Mouse (Mus musculus) liver, adult 2 months (tissue): ENCODE results near the gene Ppm1k. TPM values are rescaled to one million over a fixed set of nuclear protein-coding genes. Genes with fewer than 3 reads are reported as not detected.
A peak's percentile ranks its signal among the peaks of the same experiment; 100 is the strongest.

Experiments
- DNase-seq: peaks from one replicate; pipeline ENCODE4 v3.0.0-alpha.2; 2011; ENCODE audit warnings: low read depth, low spot score; ENCODE audit errors: extremely low read depth
- H3K27ac ChIP-seq: fragments of 200-500 bp; replicated peaks from 2 replicates; pipeline ENCODE4 v1.5.1; 2012; ENCODE audit warnings: low read depth, mild to moderate bottlenecking, control low read depth, inconsistent platforms, low read length; ENCODE audit not compliant: insufficient read depth
- H3K27me3 ChIP-seq: fragments of 200-500 bp; 2 replicates; pipeline ENCODE4 v1.6.1; 2012; ENCODE audit warnings: mild to moderate bottlenecking, moderate library complexity, low read length, inconsistent platforms; ENCODE audit not compliant: control insufficient read depth, insufficient read depth
- H3K36me3 ChIP-seq: fragments of 200-500 bp; 2 replicates; pipeline ENCODE4 v1.6.1; 2012; ENCODE audit warnings: low read length, inconsistent platforms; ENCODE audit not compliant: control insufficient read depth, insufficient read depth
- H3K4me1 ChIP-seq: fragments of 200-500 bp; 2 replicates; pipeline ENCODE4 v1.6.1; 2011; ENCODE audit warnings: low read length; ENCODE audit not compliant: control insufficient read depth, insufficient read depth
- H3K4me3 ChIP-seq: fragments of 200-500 bp; 2 replicates; pipeline ENCODE4 v1.5.1; 2011; ENCODE audit warnings: low read depth, mild to moderate bottlenecking, control low read depth, low read length, moderate library complexity; ENCODE audit not compliant: insufficient read depth
- H3K79me2 ChIP-seq: fragments of 200-500 bp; 2 replicates; pipeline ENCODE4 v1.6.1; 2012; ENCODE audit warnings: inconsistent platforms, mild to moderate bottlenecking, low read length, moderate library complexity; ENCODE audit not compliant: control insufficient read depth, insufficient read depth
- H3K9ac ChIP-seq: fragments of 200-500 bp; 2 replicates; pipeline ENCODE4 v1.6.1; 2012; ENCODE audit warnings: low read depth, mild to moderate bottlenecking, control low read depth, inconsistent platforms, low read length
- CTCF ChIP-seq: fragments of 200-500 bp; IDR thresholded peaks from 2 replicates; pipeline ENCODE4 v1.5.1; 2011; ENCODE audit warnings: low read depth, low read length, control low read depth
- POLR2A ChIP-seq: fragments of 200-500 bp; IDR thresholded peaks from 2 replicates; pipeline ENCODE4 v1.6.1; 2011; ENCODE audit warnings: low read length, control low read depth; ENCODE audit not compliant: insufficient read depth; ENCODE audit errors: extremely low read depth
- WGBS: fragments of 180-500 bp; shearing (Covaris S2); methylation state at CpG from one replicate; pipeline ENCODE4 v1.1.7; 2018; 5-methylcytosine and 5-hydroxymethylcytosine counted together
- polyA plus RNA-seq: library from polyadenylated mRNA; depleted of rRNA; stranded (reverse); fragments of >200 nt; gene quantifications from 2 replicates; pipeline ENCODE4 v1.2.3, GENCODE M21; 2012
- total RNA-seq: library from RNA; depleted of rRNA; stranded (reverse); fragments of >200 nt; gene quantifications from 2 replicates; pipeline ENCODE4 v1.2.3, GENCODE M21; 2014

Gene Ppm1k
- total and polyA plus RNA-seq, 2 experiments: 10.4 to 148 TPM

GRCm38 (mm10) chr6:57570170-57570974 lies 35.1 kb upstream of the Ppm1k start:
- peak; percentile 72 for DNase-seq
- peaks cover 2% of the 10 kb centered on the region for H3K4me1 ChIP-seq
- H3K79me2 ChIP-seq: no peaks in the 10 kb centered on the region
- no peaks in the 10 kb centered on the region for H3K36me3 ChIP-seq
- TF ChIP-seq CTCF (peak; percentile 5; the same call in 1 of the 2 replicates), POLR2A (no peak)
- no peak overlapping the region for H3K27ac ChIP-seq
- 5% methylated on average over 6 of the region's 6 CpGs for WGBS
- H3K9ac ChIP-seq: no peak overlapping the region
- H3K27me3 ChIP-seq: no peaks in the 10 kb centered on the region
- no peak overlapping the region for H3K4me3 ChIP-seq

- no peaks in the 10 kb centered on the region for H3K79me2 ChIP-seq
- 94% methylated on average over 2 of the region's 2 CpGs for WGBS
Measured at GRCm38 (mm10) chr6:57567630-57568029, 32.4 kb upstream of the Ppm1k start.

GRCm38 (mm10) chr6:57565452-57565851 lies 30.2 kb upstream of the Ppm1k start:
- TF ChIP-seq CTCF: no peak
- no peak for TF ChIP-seq POLR2A
- WGBS: 24% methylated on average over 7 of the region's 7 CpGs
- Histone ChIP-seq H3K36me3 (no peaks in the 10 kb centered on the region), H3K4me3 (no peak overlapping the region), H3K79me2 (no peaks in the 10 kb centered on the region), H3K4me1 (no peaks in the 10 kb centered on the region; the same call in 1 of the 2 replicates), H3K9ac (no peak overlapping the region), H3K27ac (no peak overlapping the region), H3K27me3 (no peaks in the 10 kb centered on the region)
- DNase-seq: peak; percentile 84

More at GRCm38 (mm10) chr6:57567630-57568029, 32.4 kb upstream of the Ppm1k start:
- peaks cover 2% of the 10 kb centered on the region for H3K4me1 ChIP-seq
- no peak overlapping the region for H3K4me3 ChIP-seq
- H3K27ac ChIP-seq: no peak overlapping the region
- H3K36me3 ChIP-seq: no peaks in the 10 kb centered on the region
- no peak for TF ChIP-seq POLR2A
- TF ChIP-seq CTCF: no peak
- no peaks in the 10 kb centered on the region for H3K27me3 ChIP-seq
- no peak for DNase-seq
- no peak overlapping the region for H3K9ac ChIP-seq

GRCm38 (mm10) chr6:57563454-57563853 lies 28.2 kb upstream of the Ppm1k start:
- H3K27ac ChIP-seq: no peak overlapping the region
- DNase-seq: no peak
- no peaks in the 10 kb centered on the region for H3K27me3 ChIP-seq
- H3K4me1 ChIP-seq: no peaks in the 10 kb centered on the region; the same call in 1 of the 2 replicates
- H3K36me3 ChIP-seq: no peaks in the 10 kb centered on the region
- no peak overlapping the region for H3K9ac ChIP-seq
- 88% methylated on average over 1 of the region's 1 CpGs for WGBS
- TF ChIP-seq POLR2A: no peak
- TF ChIP-seq CTCF: no peak
- H3K4me3 ChIP-seq: no peak overlapping the region
- no peaks in the 10 kb centered on the region for H3K79me2 ChIP-seq

- peak; percentile 91 for DNase-seq
- Histone ChIP-seq H3K79me2 (no peaks in the 10 kb centered on the region), H3K27me3 (no peaks in the 10 kb centered on the region), H3K4me1 (peaks cover 2% of the 10 kb centered on the region; the same call in 1 of the 2 replicates), H3K9ac (no peak overlapping the region), H3K4me3 (no peak overlapping the region), H3K27ac (0 out of 2 replicates have a peak overlapping the region, but pooled peaks have one; percentile 16), H3K36me3 (no peaks in the 10 kb centered on the region)
- WGBS: 21% methylated on average over 4 of the region's 4 CpGs
- TF ChIP-seq CTCF: no peak
- no peak for TF ChIP-seq POLR2A
Measured at GRCm38 (mm10) chr6:57557796-57558317, 22.6 kb upstream of the Ppm1k start.
